Mouse (Mus musculus): ENCODE results near the gene Dera.

GRCm38 (mm10) chr6:137713310-137713664, 41.1 kb upstream of the Dera start:
- TF ChIP-seq GATA2 (IDR thresholded peaks at IDR 0.05; ENCODE audit: borderline replicate concordance, low read depth, low read length) (no peak), CTCF (IDR thresholded peaks at IDR 0.05; ENCODE audit: low read depth, low read length) (no peak), GATA1 (IDR thresholded peaks at IDR 0.05; ENCODE audit: borderline replicate concordance, low read length) (no peak)
